Mouse (Mus musculus): ENCODE data around the gene Gas2l2.

Gas2l2 gene

DNA sequence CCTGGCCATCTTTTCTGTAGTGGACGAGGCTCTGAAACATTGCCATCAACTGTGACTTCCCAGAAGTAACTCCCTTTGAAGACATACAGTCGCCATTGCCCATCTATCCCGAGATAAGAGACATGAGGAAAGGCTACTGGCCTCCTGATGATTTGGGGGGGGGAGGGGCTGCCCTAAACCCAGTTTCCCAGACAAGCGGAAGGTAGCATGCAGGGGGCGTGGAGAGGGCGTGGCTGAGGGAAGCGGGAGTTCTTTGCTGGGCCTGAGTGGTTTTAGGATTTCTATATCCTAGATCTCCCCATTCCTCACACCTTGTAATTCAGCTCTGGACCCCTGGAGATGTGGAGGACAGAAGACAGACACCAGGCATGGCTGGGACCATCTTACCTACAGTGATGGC is 14.6 kb upstream of the Gas2l2 start:
- DNase-seq (ENCODE audit: low spot score in 2 of 2): no peak

DNA sequence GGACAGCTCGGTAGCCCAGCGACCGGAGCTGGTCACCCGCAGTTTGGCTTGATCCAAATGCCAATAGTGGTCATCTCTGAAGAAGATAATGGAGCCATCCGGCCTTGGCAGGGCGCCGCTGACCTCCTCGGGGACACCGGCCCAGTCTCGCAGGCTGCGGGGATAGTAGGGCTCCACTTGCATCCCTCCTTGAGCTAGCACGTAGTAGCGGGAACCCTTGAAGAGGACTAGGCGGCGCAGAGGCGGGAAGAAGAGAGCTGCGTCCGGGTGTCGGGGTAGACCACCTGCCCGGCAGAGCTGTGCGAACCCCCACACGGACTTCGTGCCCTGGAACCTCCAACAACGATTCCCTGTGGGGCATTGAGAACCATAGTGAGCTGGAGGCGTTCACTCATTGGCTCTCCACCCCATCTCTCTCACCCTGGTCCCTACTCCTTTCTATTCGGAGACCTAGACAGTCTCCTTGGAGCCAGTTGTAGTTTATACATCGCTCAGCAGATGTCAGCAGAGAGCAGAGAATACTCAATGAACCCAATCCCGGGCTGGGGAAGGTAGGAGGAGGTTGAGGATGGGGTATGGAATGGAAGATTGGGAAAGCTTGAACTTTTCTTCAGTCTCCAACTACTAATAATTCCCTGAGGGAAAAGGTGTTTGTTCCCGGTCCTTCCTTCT is 13.5 kb upstream of the Gas2l2 start:
- DNase-seq (ENCODE audit: low spot score in 2 of 2): peak; percentile 56 to 71

DNA sequence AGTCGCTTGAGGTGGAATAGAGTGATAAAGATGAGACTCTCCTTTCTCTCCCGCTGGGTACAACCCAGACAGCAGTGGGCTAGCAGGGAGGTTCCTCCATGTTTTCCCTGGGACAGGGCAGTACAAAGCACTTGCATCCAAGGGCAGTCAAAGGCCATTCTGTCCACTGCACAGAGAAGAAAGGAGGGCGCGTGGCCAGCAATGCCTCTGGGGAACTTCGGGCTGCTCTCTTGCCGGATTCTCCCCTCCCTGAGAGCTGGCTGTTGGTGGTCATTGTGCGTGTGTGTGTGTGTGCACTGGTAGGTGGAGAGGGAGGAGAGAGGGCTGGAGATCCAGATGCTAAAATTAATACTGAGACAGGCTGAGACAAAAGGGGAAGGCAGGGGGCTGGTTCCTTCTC is 12.0 kb upstream of the Gas2l2 start:
- DNase-seq (ENCODE audit: low spot score in 2 of 2): no peak

DNA sequence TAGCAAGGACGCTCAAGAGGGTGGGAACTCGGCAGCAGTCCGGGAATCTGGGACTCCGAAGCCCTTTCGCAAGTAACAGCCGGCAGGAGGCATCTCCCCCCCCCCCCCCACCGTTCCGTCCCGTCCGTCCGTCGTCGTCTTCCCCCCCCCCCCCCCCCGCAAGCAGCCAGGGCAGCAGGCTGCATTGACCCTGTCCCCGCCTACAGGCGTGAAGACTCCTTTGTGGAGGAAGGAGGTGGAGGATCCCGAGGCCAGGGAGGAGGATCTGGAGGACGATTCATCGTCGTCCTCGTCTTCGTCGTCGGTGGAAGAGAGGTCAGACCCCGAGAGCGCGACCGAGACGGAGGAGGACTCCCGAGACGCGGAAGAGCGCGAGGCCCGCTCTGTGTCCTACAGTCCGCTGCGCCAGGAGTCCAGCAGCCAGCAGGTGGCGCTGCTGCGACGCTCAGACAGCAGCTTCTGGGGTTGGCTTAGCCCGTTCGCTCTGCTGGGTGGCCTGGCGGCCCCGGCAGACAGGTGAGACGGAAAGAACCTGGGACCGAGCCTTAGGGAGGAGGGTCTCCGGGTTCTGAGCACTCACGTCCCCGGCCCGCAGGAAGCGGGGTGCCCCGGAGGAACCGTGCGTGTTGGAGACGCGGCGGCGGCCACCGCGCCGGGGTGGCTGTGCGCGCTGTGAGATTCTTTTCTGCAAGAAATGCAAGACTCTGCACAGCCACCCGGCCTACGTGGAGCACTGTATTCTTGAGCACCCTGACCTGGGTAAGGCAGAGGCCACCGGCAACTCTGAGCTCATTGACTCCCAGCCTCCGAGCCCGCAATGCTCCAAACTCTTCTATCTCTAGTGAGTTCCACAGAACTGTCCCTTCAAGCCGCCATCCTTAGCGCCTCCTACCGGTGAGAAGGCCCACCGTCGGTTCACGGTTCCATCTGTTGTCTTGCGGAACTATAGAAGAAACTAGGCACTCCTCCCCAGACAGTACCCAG is 11.1 kb upstream of the Gas2l2 start:
- peak; percentile 86 to 91 for DNase-seq (ENCODE audit: low spot score in 2 of 2)

DNA sequence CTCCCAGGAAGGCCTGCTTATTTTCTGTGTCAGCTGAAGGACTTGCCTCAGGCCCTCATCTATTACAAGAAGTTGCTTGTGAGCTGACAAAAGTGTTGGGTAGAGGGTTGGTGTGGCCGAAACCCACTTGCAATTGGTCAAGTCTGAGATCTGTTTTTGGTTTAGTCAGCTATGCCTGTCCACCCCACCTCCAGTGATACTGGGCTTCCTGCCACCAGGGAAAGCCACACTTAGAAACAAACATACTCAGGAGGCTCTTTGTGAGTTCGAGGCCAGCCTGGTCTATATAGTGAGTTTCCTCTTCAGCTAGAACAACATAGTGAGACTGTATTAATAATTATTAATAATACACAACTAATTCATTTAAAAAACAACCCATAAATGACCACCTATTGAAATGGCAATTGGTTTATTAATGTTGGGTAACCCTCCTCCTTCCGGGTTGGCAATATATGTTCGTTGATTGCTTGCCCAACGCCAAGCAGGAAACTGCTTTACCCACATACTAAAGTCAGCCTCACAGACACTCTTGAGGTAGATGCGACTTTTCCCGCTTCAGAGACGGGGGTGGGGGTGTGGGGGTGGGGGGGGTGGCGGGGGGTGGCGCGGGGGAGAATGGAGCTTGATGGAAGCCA is 10.3 kb upstream of the Gas2l2 start:
- DNase-seq (ENCODE audit: low spot score in 2 of 2): no peak

DNA sequence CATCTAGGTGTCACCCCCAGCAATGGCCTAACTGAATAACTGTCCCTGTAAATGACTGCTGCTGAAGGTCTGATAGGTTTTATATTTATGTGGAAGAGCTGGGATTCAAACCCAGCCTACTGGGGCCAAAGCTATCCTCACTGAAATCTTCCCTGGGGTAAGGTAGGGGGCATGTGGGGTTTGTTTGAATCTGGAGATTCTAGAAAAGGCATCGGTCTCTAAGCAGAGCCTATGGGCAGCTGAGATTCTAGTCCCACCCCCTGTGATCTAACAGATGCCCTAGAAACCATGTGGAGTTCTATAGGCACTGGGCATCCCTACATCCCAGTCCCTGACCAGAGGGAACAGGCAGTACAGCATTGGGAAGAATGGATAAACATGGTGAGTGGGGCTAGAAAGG is 8.1 kb upstream of the Gas2l2 start, which contains the start of gene 1700020L24Rik:
Gene 1700020L24Rik (plus strand): TSS at position 301 of the 400 bp plus-strand sequence.
- DNase-seq (ENCODE audit: low spot score in 2 of 2): no peak

DNA sequence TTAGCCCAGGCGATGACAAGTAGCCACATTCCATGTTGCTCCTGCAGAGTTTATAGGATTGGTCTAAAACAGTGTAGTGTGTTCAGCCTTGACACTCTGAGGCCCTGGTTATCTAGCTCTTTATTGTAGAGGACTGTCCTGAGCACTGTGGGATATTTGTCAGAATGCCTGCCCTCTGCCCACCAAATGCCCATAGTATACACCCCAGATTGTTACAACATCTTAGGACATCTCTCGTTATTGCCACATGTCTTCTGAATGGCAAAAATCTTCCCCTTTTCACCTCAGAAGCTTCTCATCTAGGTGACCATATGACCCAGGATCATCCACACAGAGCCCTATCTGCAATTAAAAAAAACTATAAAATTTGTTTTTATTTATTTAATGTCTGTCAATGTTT is 3.3 kb upstream of the Gas2l2 start:
- no peak for DNase-seq (ENCODE audit: low spot score in 2 of 2)

DNA sequence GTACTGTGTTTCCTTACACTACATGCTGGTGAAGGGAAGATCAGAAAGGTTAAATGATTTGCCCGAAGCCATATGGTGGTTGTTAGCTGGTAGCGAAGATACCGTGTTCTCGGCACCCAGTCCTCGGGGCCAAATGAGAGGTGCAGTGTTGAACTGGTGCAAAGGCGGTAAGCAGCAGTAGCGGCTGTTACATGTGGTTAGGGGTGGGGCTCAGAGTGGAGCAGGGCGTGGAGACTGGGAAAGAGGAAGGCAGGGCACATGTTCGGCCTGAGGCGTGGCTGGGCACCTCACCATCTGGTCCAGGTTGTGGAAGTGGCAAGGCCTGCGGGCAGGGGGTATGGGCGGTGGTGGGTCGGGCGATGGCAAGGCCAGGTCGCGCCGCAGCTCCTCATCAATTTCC is 2.3 kb downstream of the Gas2l2 start:
- DNase-seq (ENCODE audit: low spot score in 2 of 2): peak in 1 of 2 experiments; percentile 45

DNA sequence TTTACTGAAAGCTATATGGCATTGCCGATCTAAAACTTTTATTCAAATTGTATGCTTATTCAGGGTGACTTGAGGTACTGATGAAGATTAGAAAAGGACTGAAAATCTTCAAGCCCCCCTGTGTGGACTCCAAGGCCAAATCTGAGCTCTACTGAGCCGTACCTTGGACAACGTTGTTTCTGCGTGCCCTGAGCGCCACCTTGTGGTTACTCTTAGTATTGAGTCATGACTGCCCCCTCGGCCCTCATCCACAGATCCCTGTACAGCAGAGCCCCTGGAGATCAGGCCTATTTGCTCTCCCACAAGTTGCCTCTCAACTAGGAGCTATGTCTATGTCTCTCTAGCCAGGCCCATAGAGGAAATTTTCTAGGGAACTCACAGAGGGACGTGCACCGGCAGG is 4.6 kb downstream of the Gas2l2 start:
- peak; percentile 70 to 78 for DNase-seq (ENCODE audit: low spot score in 2 of 2)

DNA sequence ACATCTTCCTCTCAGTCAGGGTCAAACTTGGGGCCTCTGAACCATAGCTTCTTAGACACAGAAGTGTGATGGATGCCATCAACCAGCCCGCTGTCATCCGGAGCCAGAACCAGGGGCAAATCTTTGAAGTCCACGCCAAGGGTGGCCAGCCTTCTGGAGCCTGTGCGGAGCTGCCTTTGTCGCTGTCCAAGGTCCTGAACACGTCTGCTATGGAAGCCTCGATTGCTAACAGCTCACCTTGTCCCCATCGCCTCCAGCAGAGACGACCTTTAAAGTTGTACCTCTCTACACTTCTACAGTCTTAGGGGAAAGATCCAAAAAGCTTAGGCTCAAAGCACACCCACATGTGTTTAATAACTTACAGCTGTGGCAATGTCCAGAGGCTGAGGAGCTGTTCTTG is 8.0 kb downstream of the Gas2l2 start:
- DNase-seq (ENCODE audit: low spot score in 2 of 2): peak; percentile 57 to 82

DNA sequence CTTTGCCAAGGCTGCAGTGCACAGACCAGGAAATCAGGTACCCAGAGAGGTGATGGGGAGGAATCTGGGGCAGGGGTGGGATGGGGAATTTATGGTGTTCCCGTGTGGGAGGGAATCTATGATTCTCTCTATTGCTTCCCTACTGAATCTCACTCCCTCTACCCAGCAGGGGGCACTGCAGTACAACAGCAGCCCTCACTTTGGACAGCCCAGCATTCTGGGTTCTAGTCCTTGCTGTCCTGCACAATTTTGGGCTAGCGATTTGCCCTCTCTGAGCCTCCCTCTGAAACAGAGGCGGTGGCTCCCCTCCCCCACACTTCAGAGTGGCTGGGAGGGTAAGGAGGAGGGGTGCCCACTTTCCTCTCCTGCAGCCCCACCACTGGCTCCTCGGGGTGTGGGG is 8.9 kb downstream of the Gas2l2 start:
- DNase-seq (ENCODE audit: low spot score in 2 of 2): peak in 1 of 2 experiments; percentile 42

DNA sequence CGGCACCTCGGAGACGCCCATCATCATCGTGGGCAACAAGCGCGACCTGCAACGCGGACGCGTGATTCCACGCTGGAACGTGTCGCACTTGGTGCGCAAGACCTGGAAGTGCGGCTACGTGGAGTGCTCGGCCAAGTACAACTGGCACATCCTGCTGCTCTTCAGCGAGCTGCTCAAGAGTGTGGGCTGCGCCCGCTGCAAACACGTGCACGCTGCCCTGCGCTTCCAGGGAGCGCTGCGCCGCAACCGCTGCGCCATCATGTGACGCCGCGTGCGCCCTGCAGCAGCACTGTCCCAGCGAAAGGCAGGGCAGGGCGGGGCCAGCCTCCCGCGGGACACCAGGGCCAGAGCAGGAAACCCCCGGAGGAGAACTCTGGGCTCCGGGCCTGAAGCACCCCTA is 10.7 kb downstream of the Gas2l2 start:
- no peak for DNase-seq (ENCODE audit: low spot score in 2 of 2)

DNA sequence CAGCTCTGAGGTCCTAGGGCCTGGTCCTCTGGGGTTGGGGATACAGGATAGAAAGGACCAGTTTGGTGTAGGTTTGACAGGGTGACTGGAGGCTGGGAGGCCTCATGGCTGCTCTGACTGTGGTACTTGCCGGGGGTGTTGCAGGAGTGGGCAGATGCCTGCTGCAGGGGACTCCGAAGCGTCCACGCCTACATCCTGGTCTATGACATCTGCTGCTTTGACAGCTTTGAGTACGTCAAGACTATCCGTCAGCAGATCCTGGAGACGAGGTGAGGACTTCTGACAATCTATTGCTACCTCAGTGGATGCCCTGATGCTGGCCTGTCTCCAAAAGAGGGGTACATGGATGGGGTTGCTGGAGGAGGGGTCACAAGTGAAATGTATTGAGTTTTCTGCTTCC is 11.5 kb downstream of the Gas2l2 start:
- no peak for DNase-seq (ENCODE audit: low spot score in 2 of 2)

DNA sequence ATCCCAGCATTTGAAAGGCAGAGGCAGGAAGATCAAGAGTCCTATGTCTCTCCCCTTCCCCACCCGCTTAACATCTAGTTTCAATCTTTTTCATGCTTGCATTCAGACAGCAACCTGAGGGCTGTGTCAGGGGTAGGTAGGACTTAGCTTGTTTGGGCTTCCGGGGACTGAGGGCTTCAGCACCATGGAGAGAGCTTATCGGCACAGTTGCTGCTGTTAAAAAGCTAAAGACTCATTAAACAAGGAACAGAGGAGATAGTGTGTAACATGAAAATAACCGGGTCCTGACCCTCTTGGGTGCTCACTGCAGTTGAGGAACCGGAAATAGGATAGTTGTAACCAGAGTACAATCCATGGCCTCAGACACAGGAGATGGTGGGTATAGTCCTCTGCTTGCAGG is 12.2 kb downstream of the Gas2l2 start:
- peak in 1 of 2 experiments; percentile 67 for DNase-seq (ENCODE audit: low spot score in 2 of 2)

DNA sequence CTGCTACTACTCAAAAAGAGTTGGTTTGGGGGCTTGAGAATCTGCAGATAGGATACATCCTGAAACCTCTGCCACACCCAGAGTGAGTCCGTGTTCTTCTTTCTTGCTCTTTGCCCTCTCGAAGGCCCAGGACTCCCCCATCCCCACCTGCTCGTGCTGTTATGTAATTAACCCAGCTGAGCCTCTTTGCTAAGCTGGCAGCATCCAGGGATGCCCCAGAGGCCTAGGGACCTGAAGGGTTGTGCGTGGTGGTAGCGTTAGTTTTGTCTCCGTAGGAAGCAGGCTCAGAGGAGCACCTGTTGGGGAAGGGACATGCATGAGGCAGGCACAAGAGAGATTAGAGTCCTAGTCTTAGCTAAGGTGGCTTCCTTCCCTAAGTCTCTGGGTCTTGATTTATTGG is 18.7 kb downstream of the Gas2l2 start:
- DNase-seq (ENCODE audit: low spot score in 2 of 2): no peak

DNA sequence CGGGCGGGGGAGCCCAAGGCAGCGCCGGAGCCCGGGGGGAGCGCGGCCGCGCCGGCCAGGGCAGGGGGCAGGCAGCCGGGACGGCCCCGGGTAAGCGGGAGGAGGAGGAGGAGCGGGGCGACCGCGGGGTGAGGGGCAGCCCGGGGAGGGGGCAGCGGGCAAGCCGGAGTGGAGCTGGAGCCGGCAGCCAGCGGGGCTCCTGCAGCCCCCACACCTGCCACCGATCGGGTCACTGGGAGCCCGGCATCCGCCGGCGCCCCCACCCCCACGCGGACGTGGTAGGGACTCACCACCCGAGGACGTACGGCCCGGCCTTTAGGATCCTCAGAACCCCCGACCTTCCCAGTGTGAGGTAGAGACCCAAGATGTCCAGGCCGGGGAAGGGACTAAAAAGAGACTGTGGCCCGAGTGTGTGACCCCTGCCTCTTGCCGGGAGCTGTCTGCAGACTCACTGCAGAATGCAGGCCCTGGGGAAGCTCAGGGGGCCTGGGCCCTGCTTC is 19.4 kb downstream of the Gas2l2 start:
- no peak for DNase-seq (ENCODE audit: low spot score in 2 of 2)

DNA sequence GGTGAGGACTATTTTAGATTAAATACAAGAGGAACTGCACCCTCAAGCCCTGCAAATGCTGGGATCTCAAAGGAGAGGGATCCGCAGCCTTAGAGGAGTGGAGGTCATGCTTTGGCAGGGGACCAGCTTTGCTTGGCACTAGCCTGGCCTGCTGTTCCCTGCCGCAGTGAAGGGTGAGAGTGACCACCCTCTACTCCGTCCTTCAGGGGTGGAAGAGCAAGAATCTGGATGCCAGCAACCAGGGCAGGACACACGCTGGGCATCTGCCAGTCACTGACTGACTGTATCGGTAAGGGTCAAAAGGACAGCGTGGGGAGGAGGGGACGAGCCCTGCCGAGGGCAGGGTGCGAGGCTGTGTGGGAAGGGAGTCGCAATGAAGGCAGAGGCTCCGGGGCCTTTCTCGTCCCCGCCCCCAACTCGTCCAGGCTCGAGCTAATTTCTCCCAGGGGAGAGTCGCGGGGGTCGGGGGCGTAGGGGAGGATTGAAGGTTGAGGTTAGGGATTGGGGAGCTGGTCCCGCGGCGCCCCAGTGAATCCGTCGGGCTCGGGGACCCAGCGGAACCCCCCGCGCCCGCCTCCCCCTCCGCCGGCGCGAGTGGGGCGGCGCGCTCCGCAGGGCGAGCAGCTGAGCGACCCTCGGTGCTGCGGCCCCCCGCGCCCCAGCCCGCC is 20.0 kb downstream of the Gas2l2 start, which contains the start of gene Rasl10b:
Gene Rasl10b (plus strand): TSS at position 51 of the 668 bp plus-strand sequence.
- no peak for DNase-seq (ENCODE audit: low spot score in 2 of 2)

DNA sequence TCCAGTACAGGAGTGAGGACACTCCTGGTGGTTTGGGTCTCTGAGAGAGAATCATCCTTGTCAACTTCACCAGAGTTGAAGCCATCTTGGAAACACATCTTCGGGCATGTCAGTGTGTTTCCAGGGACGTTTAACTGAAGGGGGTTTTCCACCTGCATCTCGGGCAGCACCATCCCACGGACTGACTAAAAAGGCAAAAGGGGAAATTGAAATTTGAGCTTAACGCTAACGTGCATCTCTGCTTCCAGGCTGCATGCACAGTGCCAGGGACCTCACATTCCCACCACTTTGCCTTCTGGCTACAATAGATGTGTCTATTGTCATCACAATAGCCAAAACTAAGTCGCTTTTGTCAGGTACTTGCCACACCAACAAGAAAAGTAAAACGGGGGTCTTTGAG is 21.0 kb downstream of the Gas2l2 start:
- DNase-seq (ENCODE audit: low spot score in 2 of 2): no peak

DNA sequence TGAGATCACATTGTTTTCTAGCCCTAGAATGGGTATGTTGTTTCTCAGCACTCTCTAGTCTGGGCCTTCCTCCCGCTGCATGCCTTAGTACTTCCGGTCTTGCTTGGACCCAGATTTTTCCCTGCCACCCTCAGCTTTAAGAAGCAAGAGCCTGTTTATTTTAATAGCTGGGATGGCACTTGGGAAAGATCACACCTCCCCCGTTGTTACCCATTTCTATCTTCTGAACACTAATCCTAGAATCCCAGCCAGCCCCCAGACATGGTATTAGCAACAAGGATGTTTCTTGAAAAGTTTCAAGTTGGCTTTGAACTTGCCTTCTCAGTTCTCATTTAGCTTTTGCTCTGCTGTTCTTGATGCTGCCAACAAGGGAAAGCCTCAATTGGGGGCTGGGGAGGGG is 22.9 kb downstream of the Gas2l2 start:
- DNase-seq (ENCODE audit: low spot score in 2 of 2): no peak

DNA sequence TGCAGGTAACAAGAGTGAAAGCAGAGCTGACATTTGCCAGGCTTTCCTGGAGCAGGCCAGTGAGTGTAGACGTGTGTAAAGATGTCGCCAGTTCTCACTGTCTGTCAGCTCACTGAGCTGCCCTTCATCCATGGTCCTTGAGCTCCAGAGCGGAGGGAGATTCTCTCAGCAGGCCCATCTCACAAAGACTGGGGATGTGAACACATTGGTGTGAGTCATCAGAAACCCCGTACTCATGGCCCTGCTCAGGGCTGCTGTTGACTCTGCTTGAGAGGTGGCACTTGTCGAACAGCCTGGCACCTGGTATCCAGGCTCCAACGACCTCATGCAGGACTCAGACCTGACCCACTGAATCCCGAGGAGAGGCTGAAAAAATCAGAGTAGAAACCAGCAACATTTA is 25.5 kb downstream of the Gas2l2 start:
- no peak for DNase-seq (ENCODE audit: low spot score in 2 of 2)

DNA sequence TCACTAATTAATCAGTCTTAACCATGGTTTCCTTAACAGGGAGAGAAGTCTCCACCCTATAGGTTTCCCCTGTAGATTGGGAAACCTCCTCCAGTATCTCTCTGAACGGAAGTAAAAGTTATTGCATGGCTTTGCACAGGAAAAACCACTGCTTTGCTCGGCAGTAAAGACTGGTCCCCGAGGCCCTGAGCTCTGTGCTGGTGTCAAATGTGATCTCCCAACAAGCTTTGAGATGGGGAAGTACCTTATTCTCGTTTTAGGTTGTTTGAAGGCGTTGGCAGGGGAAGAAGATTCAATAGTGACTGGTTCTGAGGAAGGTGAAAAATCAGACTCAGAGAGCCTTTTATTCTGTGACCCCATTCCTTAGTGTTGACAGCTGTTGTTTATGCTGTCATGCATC is 30.5 kb downstream of the Gas2l2 start:
- no peak for DNase-seq (ENCODE audit: low spot score in 2 of 2)

DNA sequence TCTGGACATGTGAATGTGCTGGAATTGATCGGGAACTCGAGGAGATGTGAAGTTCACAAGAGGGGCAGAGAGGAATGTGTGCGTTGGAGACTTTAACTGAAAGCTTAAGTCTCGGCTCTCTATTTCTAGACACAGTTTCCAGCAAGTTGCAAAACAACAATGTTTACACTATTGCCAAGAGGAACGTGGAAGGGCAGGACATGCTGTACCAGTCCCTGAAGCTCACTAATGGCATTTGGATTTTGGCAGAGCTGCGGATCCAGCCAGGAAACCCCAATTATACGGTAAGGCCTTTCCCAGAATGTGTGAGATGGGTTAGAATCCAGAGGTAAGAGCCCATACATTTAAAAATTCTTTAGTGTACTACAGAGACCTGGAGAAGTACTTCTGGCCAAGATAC is 31.6 kb downstream of the Gas2l2 start:
- DNase-seq (ENCODE audit: low spot score in 2 of 2): no peak
